Mouse (Mus musculus): ENCODE results near the gene Dcst1.

Gene Dcst1

DNA sequence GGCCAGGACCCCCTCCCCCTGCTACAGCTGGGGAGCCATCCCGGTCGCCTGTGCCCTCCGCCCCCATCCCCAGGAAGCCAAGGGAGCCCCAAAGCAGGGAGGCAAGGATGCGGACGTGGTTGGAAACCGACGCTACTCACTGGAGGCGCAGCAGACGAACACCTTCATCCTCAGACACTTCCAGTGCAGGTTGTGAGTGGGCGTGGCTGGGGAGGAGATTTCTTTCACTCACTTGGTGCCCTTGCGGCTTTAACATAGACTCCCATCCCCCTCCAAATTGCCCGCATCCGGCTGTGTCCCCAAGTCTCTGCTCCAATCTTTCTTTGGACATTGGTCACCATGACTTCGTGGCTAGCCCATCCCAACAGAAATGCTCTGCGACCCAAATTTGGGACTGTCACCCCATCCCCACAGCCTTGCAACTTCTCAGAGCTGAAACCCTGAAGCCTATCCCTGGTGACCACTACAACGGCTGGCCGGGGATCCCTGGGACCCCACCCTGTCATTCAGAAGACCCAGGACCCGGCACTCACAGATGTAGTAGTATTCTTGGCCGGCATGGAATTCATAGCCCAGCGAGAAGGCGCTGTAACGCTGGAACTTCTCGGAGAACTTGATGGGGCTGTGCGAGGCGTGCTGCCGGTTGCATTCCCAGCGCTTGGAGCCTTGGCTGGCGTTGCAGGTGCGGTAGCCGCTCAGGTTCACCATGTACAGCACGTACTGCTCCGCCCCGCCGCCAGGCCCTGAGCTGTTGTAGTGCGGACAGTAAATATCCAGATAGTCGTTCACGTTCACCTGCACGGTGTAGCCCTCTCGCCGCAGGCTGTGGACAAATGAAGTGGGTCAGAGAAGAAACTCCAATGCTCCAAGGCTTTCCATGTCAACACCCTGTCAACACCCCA is 48.9 kb downstream of the Dcst1 start:
- in situ Hi-C loops (cut with MboI, MseI), result no loop called here

DNA sequence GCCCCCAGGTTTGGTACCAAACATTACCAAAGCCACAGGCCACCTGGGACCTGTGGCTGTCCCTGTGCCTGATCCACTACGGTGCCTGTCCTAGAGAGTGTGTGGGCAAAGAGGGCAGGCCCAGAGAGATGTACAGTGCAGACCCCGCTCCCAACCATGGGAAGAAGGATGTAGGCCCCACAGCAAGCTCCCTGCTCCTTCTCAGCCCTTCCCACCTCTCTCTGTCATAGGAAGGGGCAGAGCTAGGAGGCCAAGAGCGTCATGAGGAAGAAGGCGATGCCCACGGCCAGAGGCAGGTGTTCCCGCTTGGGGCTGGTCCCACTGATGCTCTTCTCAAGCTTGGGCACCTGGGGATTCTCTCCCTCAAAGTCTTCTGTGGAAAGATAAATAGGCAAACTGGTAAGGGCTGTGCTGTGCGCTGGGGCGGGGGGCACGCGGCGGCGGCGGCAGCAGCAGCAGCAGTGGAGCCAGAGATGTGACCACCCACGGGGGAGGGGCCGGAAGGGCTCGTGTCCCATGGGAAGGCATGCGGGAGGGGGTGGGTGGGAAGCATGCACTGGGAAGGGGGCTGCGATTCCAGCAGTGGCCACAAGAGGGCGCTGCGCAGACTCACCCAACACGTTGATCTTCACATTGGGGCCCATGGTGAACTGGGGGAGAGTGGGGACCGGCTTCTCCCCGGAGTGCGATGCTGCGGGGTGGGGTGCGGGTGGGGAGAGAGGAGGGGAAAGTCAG is 49.7 kb downstream of the Dcst1 start:
- in situ Hi-C loops (cut with MboI, MseI), result no loop called here

GRCm38 (mm10) chr3:89314791-89315190 is 50.3 kb downstream of the Dcst1 start:
- in situ Hi-C loops (cut with MboI, MseI), result no loop called here

DNA sequence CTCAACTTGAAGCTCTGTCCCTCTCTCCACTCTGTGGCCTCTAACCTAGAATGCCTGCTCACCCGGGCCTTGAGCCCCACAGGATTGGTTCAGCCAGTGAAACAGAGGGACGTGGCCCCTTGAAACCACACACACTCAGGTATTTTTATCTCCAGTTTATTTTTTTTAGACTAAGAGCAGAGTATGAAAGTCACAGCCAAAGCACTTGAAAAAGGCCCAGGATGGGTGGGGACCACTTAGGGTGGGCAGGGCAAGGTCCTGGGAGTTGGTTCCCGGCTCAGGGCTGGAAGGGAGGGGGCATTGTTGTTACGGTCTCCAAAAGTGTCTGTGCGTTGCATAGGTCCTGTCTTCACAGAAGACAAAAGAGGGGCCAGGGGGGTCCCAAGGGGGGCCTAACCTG is 50.7 kb downstream of the Dcst1 start:
- in situ Hi-C loops (cut with MboI, MseI), result no loop called here

- in situ Hi-C loops (cut with MboI, MseI), result no loop called here
These were observed 57.0 kb downstream of the Dcst1 start for GRCm38 (mm10) chr3:89308089-89308488.

GRCm38 (mm10) chr3:89305551-89306325 is 59.3 kb downstream of the Dcst1 start:
- in situ Hi-C loops (cut with MboI, MseI), result no loop called here

GRCm38 (mm10) chr3:89305105-89305504 is 59.9 kb downstream of the Dcst1 start:
- in situ Hi-C loops (cut with MboI, MseI), result no loop called here

DNA sequence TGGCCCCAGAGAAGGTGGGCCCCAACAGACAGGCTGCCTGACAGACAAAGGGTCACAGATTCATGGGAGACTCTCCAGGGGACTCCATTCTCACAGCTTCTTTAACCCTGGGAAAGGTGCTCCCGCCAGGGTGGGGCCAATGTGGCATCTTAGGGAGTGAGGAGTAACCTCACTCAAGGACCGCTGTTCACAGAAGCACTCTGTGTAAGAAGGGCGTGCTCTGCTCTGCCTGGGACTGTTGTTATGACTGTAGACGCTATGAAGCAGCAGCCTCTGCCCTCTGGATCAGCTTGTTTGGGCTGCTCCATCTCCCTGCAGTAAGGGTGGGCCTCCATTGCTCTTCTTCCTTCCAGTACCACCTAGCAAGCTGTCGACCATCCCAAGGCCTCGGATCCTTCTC is 60.6 kb downstream of the Dcst1 start:
- in situ Hi-C loops (cut with MboI, MseI), result no loop called here

- in situ Hi-C loops (cut with MboI, MseI), result no loop called here
These were observed 64.5 kb downstream of the Dcst1 start for GRCm38 (mm10) chr3:89300514-89300913.
